Mouse (Mus musculus) hindbrain, postnatal 0 days (tissue): ENCODE measurements around the gene Ptprc. TPM values are rescaled to one million over a fixed set of nuclear protein-coding genes. Genes with fewer than 3 reads are reported as not detected.

Experiments
- ATAC-seq: fragments of 200-750 bp; cut with Nextera tagmentation; 2 replicates; pipeline ENCODE4 v1.8.0; 2017; ENCODE audit warnings: mild to moderate bottlenecking, moderate TSS enrichment, moderate library complexity
- DNase-seq: peaks from one replicate; pipeline ENCODE4 v3.0.0-alpha.2; 2015; ENCODE audit warnings: low spot score
- H3K27ac ChIP-seq: fragments of 300-500 bp; sonication (generic); 2 replicates; pipeline ENCODE4 v1.5.1; 2014; ENCODE audit warnings: mild to moderate bottlenecking
- H3K27me3 ChIP-seq: fragments of 300-500 bp; sonication (generic); 2 replicates; pipeline ENCODE4 v1.6.1; 2014; ENCODE audit warnings: low read length, mixed read lengths; ENCODE audit not compliant: insufficient read depth
- H3K36me3 ChIP-seq: fragments of 300-500 bp; sonication (generic); 2 replicates; pipeline ENCODE4 v1.6.1; 2014; ENCODE audit warnings: low read length, mixed read lengths; ENCODE audit not compliant: insufficient read depth
- H3K4me1 ChIP-seq: fragments of 300-500 bp; sonication (generic); 2 replicates; pipeline ENCODE4 v1.6.1; 2014; ENCODE audit warnings: antibody characterized with exemption, low read length, mixed read lengths; ENCODE audit not compliant: insufficient read depth
- H3K4me2 ChIP-seq: fragments of 300-500 bp; sonication (generic); 2 replicates; pipeline ENCODE4 v1.6.1; 2014; ENCODE audit warnings: low read depth, mild to moderate bottlenecking, low read length, moderate library complexity, mixed read lengths
- H3K4me3 ChIP-seq: fragments of 300-500 bp; sonication (generic); 2 replicates; pipeline ENCODE4 v1.5.1; 2014; ENCODE audit warnings: low read length
- H3K9ac ChIP-seq: fragments of 300-500 bp; sonication (generic); replicated peaks from 2 replicates; pipeline ENCODE4 v1.6.1; 2014; ENCODE audit warnings: mild to moderate bottlenecking, low read length, moderate library complexity, mixed read lengths
- H3K9me3 ChIP-seq: fragments of 300-500 bp; sonication (generic); 2 replicates; pipeline ENCODE4 v1.6.1; 2016; ENCODE audit warnings: low read length, mixed read lengths
- CTCF ChIP-seq: IDR thresholded peaks from 2 replicates; pipeline ENCODE4 v1.5.1; 2016; ENCODE audit warnings: antibody characterized with exemption, control low read depth, low read depth
- WGBS: fragments of 180-500 bp; shearing (Covaris S2); extraction: QIAGEN DNeasy Blood & Tissue Kit; methylation state at CpG from one replicate; pipeline ENCODE4 v1.1.7; 2014; 5-methylcytosine and 5-hydroxymethylcytosine counted together
- polyA plus RNA-seq: library from polyadenylated mRNA; unstranded; fragments of >200 nt; fragmentation: Nextera tagmentation; extraction: Ambion mirVana; gene quantifications from 2 replicates; pipeline ENCODE4 v1.2.1, GENCODE M21; 2015
- total RNA-seq: library from RNA; depleted of rRNA; stranded (reverse); fragments of >200 nt; gene quantifications from 2 replicates; pipeline ENCODE4 v1.2.3, GENCODE M21; 2014

Gene Ptprc
- total and polyA plus RNA-seq, 2 experiments from 2014 or later = 1.2 to 1.3 TPM

DNA sequence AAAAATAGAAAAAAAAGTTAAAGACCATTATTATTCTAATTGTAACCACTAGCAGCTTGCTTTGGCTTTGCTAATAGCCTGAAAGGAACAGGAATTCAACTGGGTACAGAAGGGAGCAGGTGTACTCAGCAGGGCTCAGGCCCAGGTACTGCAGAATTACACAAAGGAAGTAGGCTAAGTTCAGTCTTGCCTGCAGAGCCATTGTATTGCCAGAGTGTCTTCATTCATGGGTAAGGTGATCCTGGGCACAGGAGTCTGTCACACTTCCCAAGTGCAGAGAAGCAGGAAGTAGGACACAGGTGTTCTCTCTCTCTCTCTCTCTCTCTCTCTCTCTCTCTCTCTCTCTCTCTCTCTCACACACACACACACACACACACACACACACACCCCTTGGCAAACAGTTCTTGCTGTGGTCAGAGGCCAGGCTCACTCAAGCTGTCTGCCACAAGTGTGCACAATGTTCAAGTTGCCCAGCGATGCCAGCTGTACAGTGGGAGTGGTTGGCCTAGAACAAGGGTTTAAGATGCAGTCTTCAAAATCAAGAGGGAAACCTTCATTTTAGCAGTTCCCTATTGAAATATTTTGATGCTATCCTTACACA, 21.2 kb downstream of the Ptprc start:
- no peak for TF ChIP-seq CTCF
- no peaks in the 10 kb centered on the region for H3K27me3 ChIP-seq
- H3K36me3 ChIP-seq = no peaks in the 10 kb centered on the region
- ATAC-seq (no peak), DNase-seq (no peak)
- no peaks in the 10 kb centered on the region for H3K4me1 ChIP-seq
- H3K4me2 ChIP-seq = no peak overlapping the region
- no peak overlapping the region for H3K9ac ChIP-seq
- H3K9me3 ChIP-seq = no peaks in the 10 kb centered on the region
- H3K27ac ChIP-seq = no peak overlapping the region
- WGBS = 50% methylated on average over 1 of the region's 1 CpGs
- no peak overlapping the region for H3K4me3 ChIP-seq

DNA sequence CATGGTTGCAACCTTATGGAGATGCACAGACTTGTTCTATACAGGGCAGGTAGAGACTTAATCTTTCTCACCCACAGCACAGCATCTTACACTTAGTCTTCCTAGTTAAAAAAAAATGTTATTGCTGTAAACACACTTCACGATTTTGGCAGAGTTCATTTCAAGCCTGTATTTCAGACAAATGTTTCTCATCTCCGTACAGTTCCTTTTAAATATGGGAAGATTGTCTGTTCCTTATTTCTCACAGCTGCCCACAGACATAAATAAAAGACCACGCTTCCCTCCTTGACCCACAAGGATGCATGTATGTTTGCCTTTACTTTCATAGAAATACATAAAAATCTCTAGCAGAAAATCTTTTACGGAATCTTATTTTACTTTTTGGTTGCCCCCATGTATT, 22.4 kb downstream of the Ptprc start:
- no peaks in the 10 kb centered on the region for H3K9me3 ChIP-seq
- H3K4me1 ChIP-seq = no peaks in the 10 kb centered on the region
- DNase-seq (no peak), ATAC-seq (no peak)
- TF ChIP-seq CTCF = no peak
- H3K36me3 ChIP-seq = no peaks in the 10 kb centered on the region
- no peak overlapping the region for H3K9ac ChIP-seq
- no peaks in the 10 kb centered on the region for H3K27me3 ChIP-seq
- no peak overlapping the region for H3K27ac ChIP-seq
- H3K4me3 ChIP-seq = no peak overlapping the region
- 89% methylated on average over 4 of the region's 4 CpGs for whole genome bisulfite sequencing
- H3K4me2 ChIP-seq = no peak overlapping the region

DNA sequence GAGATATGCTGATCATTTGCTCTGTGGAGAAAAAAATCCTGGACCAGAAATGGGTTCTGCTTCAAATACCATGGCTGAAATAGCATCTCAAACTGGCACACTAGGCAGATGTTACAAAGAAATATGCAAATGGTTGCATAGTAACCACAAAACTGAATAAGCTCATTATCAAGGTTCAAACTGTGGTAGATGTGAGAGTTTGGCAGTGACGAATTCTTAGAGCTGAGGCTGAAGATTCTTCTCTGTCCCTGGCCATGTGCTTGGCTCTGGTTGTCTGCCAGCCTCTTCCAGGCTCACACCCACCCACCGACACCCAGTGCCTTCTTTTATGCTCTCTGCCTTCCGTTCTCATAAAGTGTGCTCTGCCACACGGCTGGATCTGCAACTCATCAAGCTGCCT, 26.7 kb downstream of the Ptprc start:
- WGBS = 15% methylated on average over 4 of the region's 4 CpGs
- DNase-seq (peak; percentile 66), ATAC-seq (peak; percentile 91)
- Histone ChIP-seq H3K9me3 (no peaks in the 10 kb centered on the region), H3K27me3 (no peaks in the 10 kb centered on the region), H3K4me2 (no peak overlapping the region), H3K27ac (peak overlapping the region; percentile 51), H3K4me1 (no peaks in the 10 kb centered on the region), H3K9ac (no peak overlapping the region), H3K36me3 (no peaks in the 10 kb centered on the region), H3K4me3 (no peak overlapping the region)
- TF ChIP-seq CTCF = no peak

DNA sequence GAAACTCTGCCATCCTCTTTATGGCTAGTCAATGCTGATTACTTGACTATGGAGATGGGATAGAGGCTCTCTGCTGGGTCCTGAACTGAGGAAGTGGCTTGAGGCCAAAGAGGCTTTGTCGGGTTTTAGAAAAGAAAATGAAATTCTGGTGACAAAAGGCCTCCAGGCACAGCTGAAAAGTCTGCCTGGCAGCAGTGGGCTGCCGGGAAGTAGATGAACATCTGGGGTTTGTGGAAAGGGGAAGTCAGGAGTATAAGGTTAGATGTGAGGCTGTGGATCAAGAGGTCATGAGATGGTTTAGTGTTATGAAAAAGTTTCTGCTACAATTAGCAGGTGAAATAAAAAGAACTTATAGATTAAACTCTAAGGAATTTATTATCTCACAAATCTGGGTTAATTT, 29.9 kb downstream of the Ptprc start:
- no peak for TF ChIP-seq CTCF
- Histone ChIP-seq H3K4me1 (no peaks in the 10 kb centered on the region), H3K27me3 (no peaks in the 10 kb centered on the region), H3K9ac (no peak overlapping the region), H3K9me3 (no peaks in the 10 kb centered on the region), H3K27ac (no peak overlapping the region), H3K4me3 (no peak overlapping the region), H3K4me2 (no peak overlapping the region), H3K36me3 (no peaks in the 10 kb centered on the region)
- DNase-seq = no peak
- WGBS = 28% methylated on average over 2 of the region's 2 CpGs
- ATAC-seq = no peak

DNA sequence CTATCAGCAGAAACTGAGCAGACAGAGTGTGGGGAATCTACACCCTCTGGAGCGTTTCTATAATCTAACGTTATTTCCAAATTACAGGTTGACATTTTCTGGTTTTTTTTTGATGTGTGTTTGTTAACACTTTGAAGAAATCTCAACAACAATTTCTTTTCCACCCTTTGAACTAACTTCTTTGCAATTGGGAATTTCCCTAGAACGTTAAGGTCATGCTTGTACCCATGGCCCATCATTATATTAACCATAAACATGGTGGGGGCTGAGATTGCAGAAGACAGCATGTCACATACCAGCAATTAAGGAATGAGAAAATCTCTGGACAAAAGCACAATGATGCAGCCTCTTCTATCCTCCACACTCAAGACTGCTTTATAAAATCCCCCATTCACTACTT, 30.4 kb downstream of the Ptprc start:
- Histone ChIP-seq H3K27me3 (no peaks in the 10 kb centered on the region), H3K4me3 (no peak overlapping the region), H3K27ac (no peak overlapping the region), H3K9ac (no peak overlapping the region), H3K9me3 (no peaks in the 10 kb centered on the region), H3K4me1 (no peaks in the 10 kb centered on the region), H3K36me3 (no peaks in the 10 kb centered on the region), H3K4me2 (no peak overlapping the region)
- 87% methylated on average over 3 of the region's 3 CpGs for WGBS
- no peak for TF ChIP-seq CTCF
- DNase-seq (no peak), ATAC-seq (no peak)

DNA sequence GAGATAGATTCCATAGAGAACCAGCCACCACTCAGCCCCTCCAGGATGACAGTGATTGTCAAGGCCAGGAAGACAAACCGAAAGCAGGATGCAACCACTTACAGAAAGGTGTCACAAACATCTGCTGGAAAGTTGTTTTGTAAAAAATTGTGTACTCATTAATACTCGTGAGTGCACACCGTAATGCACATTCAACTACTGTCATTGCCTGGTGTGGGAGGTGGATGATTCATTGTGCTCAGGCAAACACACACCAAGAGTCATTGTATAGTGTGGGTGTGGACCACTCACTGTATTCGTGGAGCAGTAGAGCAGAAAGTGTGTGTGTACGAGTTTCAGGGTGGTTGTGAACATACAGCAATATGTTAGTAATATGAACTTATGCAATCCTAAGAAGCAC, 31.1 kb downstream of the Ptprc start:
- ATAC-seq = no peak
- H3K4me3 ChIP-seq = no peak overlapping the region
- no peaks in the 10 kb centered on the region for H3K36me3 ChIP-seq
- DNase-seq = no peak
- WGBS = 89% methylated on average over 5 of the region's 5 CpGs
- H3K4me1 ChIP-seq = no peaks in the 10 kb centered on the region
- no peak overlapping the region for H3K4me2 ChIP-seq
- no peak for TF ChIP-seq CTCF
- no peaks in the 10 kb centered on the region for H3K9me3 ChIP-seq
- no peak overlapping the region for H3K27ac ChIP-seq
- H3K9ac ChIP-seq = no peak overlapping the region
- H3K27me3 ChIP-seq = no peaks in the 10 kb centered on the region

DNA sequence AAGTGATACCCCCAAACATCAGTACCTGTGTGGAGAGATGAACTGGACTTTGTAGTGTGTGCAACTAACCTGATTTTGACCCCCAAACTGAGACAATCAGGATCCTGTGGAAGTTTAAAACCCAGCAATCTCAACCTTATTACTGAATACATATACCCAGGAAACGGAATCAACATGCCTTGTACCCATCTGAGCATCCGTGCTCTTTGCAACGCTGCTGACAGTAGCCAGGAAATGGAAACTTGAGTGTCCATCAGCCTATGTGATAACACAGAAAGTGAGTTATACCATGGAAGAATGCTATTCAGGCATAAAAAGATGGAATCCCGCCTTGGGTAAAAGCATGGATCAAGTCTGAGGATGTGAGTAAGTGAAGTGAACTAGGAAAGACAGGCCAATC, 34.7 kb downstream of the Ptprc start:
- H3K36me3 ChIP-seq = no peaks in the 10 kb centered on the region
- 93% methylated on average over 4 of the region's 4 CpGs for WGBS
- H3K27me3 ChIP-seq = no peaks in the 10 kb centered on the region
- no peak for ATAC-seq
- TF ChIP-seq CTCF = no peak
- no peak overlapping the region for H3K27ac ChIP-seq
- DNase-seq = no peak
- no peak overlapping the region for H3K4me2 ChIP-seq
- H3K4me3 ChIP-seq = no peak overlapping the region
- H3K4me1 ChIP-seq = no peaks in the 10 kb centered on the region
- H3K9me3 ChIP-seq = no peaks in the 10 kb centered on the region
- no peak overlapping the region for H3K9ac ChIP-seq
